Mouse (Mus musculus) left cerebral cortex, adult 2 months (tissue): ENCODE data around the gene Rabgap1l. TPM values are rescaled to one million over a fixed set of nuclear protein-coding genes. Genes with fewer than 3 reads are reported as not detected.
A peak's percentile ranks its signal among the peaks of the same experiment; 100 is the strongest.

Source experiments
- DNase-seq, 2 experiments: peaks; one replicate each; pipeline ENCODE4 v3.0.0; 2021 to 2022; ENCODE audit warnings: low spot score in 2 of 2, mixed read lengths in 1 of 2; ENCODE audit errors: extremely low spot score in 1 of 2
- H3K27ac ChIP-seq: fragments of 200-600 bp; 2 replicates; pipeline ENCODE4 v1.8.1; 2022
- H3K4me3 ChIP-seq: fragments of 200-600 bp; 2 replicates; pipeline ENCODE4 v1.8.1; 2022
- CTCF ChIP-seq: fragments of 200-600 bp; IDR thresholded peaks from 2 replicates; pipeline ENCODE4 v1.8.1; 2022; ENCODE audit warnings: antibody characterized with exemption, mild to moderate bottlenecking, moderate library complexity
- intact Hi-C: fragments of 180-260 bp; cut with DNase I; formaldehyde crosslinking; loops from one replicate; pipeline ENCODE4 v1.15.1; 2025
- total RNA-seq, 2 experiments: library from RNA; stranded (reverse); gene quantifications; 2 replicates each; pipeline ENCODE4 v1.2.3; 2021

The Rabgap1l gene
- total RNA-seq, 2 experiments from 2014 or later = 195 to 202 TPM

- no peak for TF ChIP-seq CTCF
- Histone ChIP-seq H3K27ac (no peak overlapping the region), H3K4me3 (no peak overlapping the region)
- intact Hi-C loops = no loop called here
- DNase-seq = no peak
These were observed 18.9 kb upstream of the Rabgap1l start for GRCm38 (mm10) chr1:160811930-160812329.

GRCm38 (mm10) chr1:160805268-160805667 lies 12.3 kb upstream of the Rabgap1l start:
- intact Hi-C loops = no loop called here

GRCm38 (mm10) chr1:160799972-160800371 lies 7.0 kb upstream of the Rabgap1l start:
- no peak for TF ChIP-seq CTCF
- intact Hi-C loops = no loop called here

More at GRCm38 (mm10) chr1:160805268-160805667, 12.3 kb upstream of the Rabgap1l start:
- H3K4me3 ChIP-seq = no peak overlapping the region
- no peak overlapping the region for H3K27ac ChIP-seq
- TF ChIP-seq CTCF = no peak
- no peak for DNase-seq

GRCm38 (mm10) chr1:160795016-160795415 lies 2.0 kb upstream of the Rabgap1l start:
- H3K4me3 ChIP-seq = no peak overlapping the region
- intact Hi-C loops = no loop called here
- no peak overlapping the region for H3K27ac ChIP-seq
- DNase-seq = no peak
- no peak for TF ChIP-seq CTCF

More at GRCm38 (mm10) chr1:160799972-160800371, 7.0 kb upstream of the Rabgap1l start:
- DNase-seq = peak in 1 of 2 experiments; percentile 37
- Histone ChIP-seq H3K4me3 (no peak overlapping the region), H3K27ac (no peak overlapping the region)

- TF ChIP-seq CTCF = no peak
These were observed 1.1 kb upstream of the Rabgap1l start for GRCm38 (mm10) chr1:160793791-160794757.

GRCm38 (mm10) chr1:160792156-160792685 lies 790 bp downstream of the Rabgap1l start:
- intact Hi-C loops = loop anchor here (2.0 kb wide), 3 partner anchors 115 to 243 kb away; partner anchors contain the start of genes Rc3h1 and Zbtb37
- peak overlapping the region; percentile 84 for H3K27ac ChIP-seq
- H3K4me3 ChIP-seq = peak overlapping the region; percentile 96
- DNase-seq = peak; percentile 22 to 34
- TF ChIP-seq CTCF = no peak

More at GRCm38 (mm10) chr1:160793791-160794757, 1.1 kb upstream of the Rabgap1l start:
- no peak overlapping the region for H3K4me3 ChIP-seq
- intact Hi-C loops = loop anchor here (2.0 kb wide), 3 partner anchors 113 to 241 kb away; partner anchors contain the start of genes Rc3h1 and Zbtb37
- no peak overlapping the region for H3K27ac ChIP-seq
- no peak for DNase-seq

- H3K4me3 ChIP-seq = peak overlapping the region; percentile 96
- DNase-seq = no peak
- TF ChIP-seq CTCF = no peak
- H3K27ac ChIP-seq = no peak overlapping the region; the same call in 1 of the 2 replicates
- intact Hi-C loops = loop anchor here (2.0 kb wide), 3 partner anchors 115 to 243 kb away; partner anchors contain the start of genes Rc3h1 and Zbtb37
These were observed 1.4 kb downstream of the Rabgap1l start for GRCm38 (mm10) chr1:160791381-160792155.

- TF ChIP-seq CTCF = peak; percentile 4
- Histone ChIP-seq H3K27ac (no peak overlapping the region), H3K4me3 (no peak overlapping the region)
- intact Hi-C loops = no loop called here
- no peak for DNase-seq
These were observed 2.4 kb downstream of the Rabgap1l start for GRCm38 (mm10) chr1:160790630-160791029.

GRCm38 (mm10) chr1:160789876-160790275 lies 3.1 kb downstream of the Rabgap1l start:
- TF ChIP-seq CTCF = no peak; the same call in 1 of the 2 replicates
- Histone ChIP-seq H3K4me3 (no peak overlapping the region), H3K27ac (no peak overlapping the region)
- intact Hi-C loops = no loop called here
- no peak for DNase-seq

GRCm38 (mm10) chr1:160787926-160788325 lies 5.1 kb downstream of the Rabgap1l start:
- Histone ChIP-seq H3K27ac (no peak overlapping the region), H3K4me3 (no peak overlapping the region)
- no peak for TF ChIP-seq CTCF
- intact Hi-C loops = no loop called here
- no peak for DNase-seq

GRCm38 (mm10) chr1:160787164-160787563 lies 5.8 kb downstream of the Rabgap1l start:
- intact Hi-C loops = no loop called here
- no peak overlapping the region for H3K27ac ChIP-seq
- DNase-seq = no peak
- TF ChIP-seq CTCF = no peak
- no peak overlapping the region for H3K4me3 ChIP-seq

- H3K27ac ChIP-seq = no peak overlapping the region
- no peak for DNase-seq
- TF ChIP-seq CTCF = no peak
- intact Hi-C loops = no loop called here
- no peak overlapping the region for H3K4me3 ChIP-seq
These were observed 6.4 kb downstream of the Rabgap1l start for GRCm38 (mm10) chr1:160786571-160786970.
